Mouse (Mus musculus) heart, postnatal 0 days (tissue): ENCODE results near the gene Mapk8ip1.

ENCODE experiments used
- CTCF ChIP-seq: IDR thresholded peaks from 2 replicates; pipeline ENCODE4 v1.5.1; 2016; ENCODE audit warnings: antibody characterized with exemption, control low read depth, low read depth
- EP300 ChIP-seq: IDR thresholded peaks from 2 replicates; pipeline ENCODE4 v1.6.1; 2016; ENCODE audit warnings: antibody characterized with exemption, low read depth

DNA sequence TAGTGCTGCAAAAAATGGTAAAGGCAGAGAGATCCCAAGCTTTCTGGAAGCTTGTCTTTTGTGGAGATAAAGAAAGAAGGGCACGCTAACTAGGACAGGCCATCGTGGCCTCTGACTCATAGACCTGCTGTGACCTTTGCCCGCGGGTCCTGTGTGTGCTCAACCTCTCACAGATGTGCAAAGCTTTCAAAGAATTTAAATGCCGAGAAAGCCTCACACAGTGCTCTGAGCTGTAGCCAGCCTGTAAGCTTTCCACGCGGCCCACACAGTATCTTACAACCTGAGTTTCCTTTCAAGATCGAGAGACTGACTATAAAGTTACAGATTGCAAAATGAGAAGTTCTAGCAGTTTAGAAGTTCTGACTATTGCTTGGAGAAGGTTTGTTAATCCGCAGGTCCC is 44.8 kb upstream of the Mapk8ip1 start:
- TF ChIP-seq EP300 = no peak
- TF ChIP-seq CTCF = no peak
